Mouse (Mus musculus) stomach, embryonic 15.5 days (tissue): ENCODE measurements around the gene Kcnc4. TPM values are rescaled to one million over a fixed set of nuclear protein-coding genes. Genes with fewer than 3 reads are reported as not detected.

Experiments used
- ATAC-seq: fragments of 200-750 bp; cut with Nextera tagmentation; 2 replicates; pipeline ENCODE4 v1.8.0; 2017; ENCODE audit warnings: low read depth, moderate number of reproducible peaks, moderate TSS enrichment; ENCODE audit not compliant: insufficient read depth, low FRiP score
- H3K27ac ChIP-seq: fragments of 300-500 bp; sonication (generic); 2 replicates; pipeline ENCODE4 v1.5.1; 2015; ENCODE audit warnings: mild to moderate bottlenecking, inconsistent platforms
- H3K27me3 ChIP-seq: fragments of 300-500 bp; sonication (generic); replicated peaks from 2 replicates; pipeline ENCODE4 v1.6.1; 2015; ENCODE audit warnings: inconsistent platforms
- H3K36me3 ChIP-seq: fragments of 300-500 bp; sonication (generic); 2 replicates; pipeline ENCODE4 v1.6.1; 2015; ENCODE audit warnings: inconsistent platforms
- H3K4me1 ChIP-seq: fragments of 300-500 bp; sonication (generic); 2 replicates; pipeline ENCODE4 v1.6.1; 2015; ENCODE audit warnings: inconsistent platforms
- H3K4me2 ChIP-seq: fragments of 300-500 bp; sonication (generic); 2 replicates; pipeline ENCODE4 v1.6.1; 2015; ENCODE audit warnings: mild to moderate bottlenecking, inconsistent platforms
- H3K4me3 ChIP-seq: fragments of 300-500 bp; sonication (generic); replicated peaks from 2 replicates; pipeline ENCODE4 v1.5.1; 2015; ENCODE audit warnings: inconsistent platforms
- H3K9ac ChIP-seq: fragments of 300-500 bp; sonication (generic); 2 replicates; pipeline ENCODE4 v1.6.1; 2015; ENCODE audit warnings: inconsistent platforms
- H3K9me3 ChIP-seq: fragments of 300-500 bp; sonication (generic); 2 replicates; pipeline ENCODE4 v1.6.1; 2016; ENCODE audit warnings: inconsistent platforms
- WGBS: fragments of 180-500 bp; shearing (Covaris S2); methylation state at CpG from one replicate; pipeline ENCODE4 v1.1.7; 2015; 5-methylcytosine and 5-hydroxymethylcytosine counted together
- polyA plus RNA-seq: library from polyadenylated mRNA; unstranded; fragments of >200 nt; fragmentation: Nextera tagmentation; extraction: Ambion mirVana; gene quantifications from 2 replicates; pipeline ENCODE4 v1.2.1, GENCODE M21; 2015

Gene Kcnc4
- polyA plus RNA-seq: 0.10 TPM in 1 of 2 replicates, not detected in the other

DNA sequence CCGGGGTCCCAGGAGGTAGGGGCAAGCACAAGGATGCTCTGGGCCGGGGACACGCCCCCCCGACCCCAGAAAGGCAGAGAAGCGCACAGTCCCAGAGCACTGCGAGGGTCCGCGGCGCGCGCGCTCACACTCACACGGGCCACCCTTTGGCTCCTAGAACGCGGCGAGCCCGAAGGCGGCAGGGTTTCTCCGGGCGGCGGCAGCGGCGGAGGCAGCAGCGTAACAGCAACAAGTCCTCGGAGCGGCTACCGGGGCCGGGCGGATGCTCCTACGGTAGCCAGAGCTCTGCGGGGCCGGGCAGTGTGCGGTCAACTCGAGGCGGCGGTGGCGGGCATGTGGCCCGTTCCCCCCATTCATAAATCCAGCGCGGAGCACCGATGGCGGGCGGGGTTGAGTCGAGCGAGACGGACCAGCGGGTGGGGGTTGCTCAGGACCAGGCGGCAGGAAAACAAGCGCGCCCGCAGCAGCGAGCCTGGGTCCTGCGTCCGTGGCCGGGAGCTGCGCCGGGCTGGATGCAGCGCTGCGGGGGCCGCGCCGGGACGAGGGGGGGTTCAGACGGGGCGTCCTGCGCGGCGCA lies at the start of gene Kcnc4:
TSS of gene Kcnc4 (minus strand) at position 357 of the 577 bp plus-strand sequence.
- Histone ChIP-seq H3K27ac (no peak within 1 kb of the TSS), H3K27me3 (peaks cover 90% of the 10 kb centered on the region), H3K4me2 (peak within 1 kb of the TSS; percentile 96), H3K4me1 (peaks cover 22% of the 10 kb centered on the region), H3K36me3 (no peaks in the 10 kb centered on the region), H3K9me3 (no peaks in the 10 kb centered on the region), H3K9ac (no peak within 1 kb of the TSS), H3K4me3 (peak within 1 kb of the TSS; percentile 47)
- WGBS: under 1% methylated on average over 62 of the region's 68 CpGs
- ATAC-seq: peak; percentile 30; the same call in 1 of the 2 replicates

GRCm38 (mm10) chr3:107508696-107509095 lies 49.3 kb upstream of the Kcnc4 start:
- Histone ChIP-seq H3K9me3 (no peaks in the 10 kb centered on the region), H3K4me2 (no peak overlapping the region), H3K9ac (no peak overlapping the region), H3K4me1 (no peaks in the 10 kb centered on the region), H3K27ac (no peak overlapping the region), H3K4me3 (no peak overlapping the region), H3K36me3 (no peaks in the 10 kb centered on the region), H3K27me3 (no peaks in the 10 kb centered on the region)
- 68% methylated on average over 8 of the region's 8 CpGs for WGBS
- ATAC-seq: no peak

- no peaks in the 10 kb centered on the region for H3K36me3 ChIP-seq
- no peak overlapping the region for H3K9ac ChIP-seq
- H3K4me2 ChIP-seq: no peak overlapping the region
- H3K27me3 ChIP-seq: no peaks in the 10 kb centered on the region
- WGBS: 79% methylated on average over 9 of the region's 9 CpGs
- ATAC-seq: no peak
- H3K4me1 ChIP-seq: no peaks in the 10 kb centered on the region
- H3K27ac ChIP-seq: no peak overlapping the region
- no peak overlapping the region for H3K4me3 ChIP-seq
- no peaks in the 10 kb centered on the region for H3K9me3 ChIP-seq
Observed at GRCm38 (mm10) chr3:107507966-107508365, 48.6 kb upstream of the Kcnc4 start.

GRCm38 (mm10) chr3:107506531-107506930 lies 47.2 kb upstream of the Kcnc4 start:
- WGBS: 51% methylated on average over 4 of the region's 4 CpGs
- H3K36me3 ChIP-seq: no peaks in the 10 kb centered on the region
- H3K27ac ChIP-seq: no peak overlapping the region

GRCm38 (mm10) chr3:107505464-107506367 lies 46.4 kb upstream of the Kcnc4 start:
- H3K4me2 ChIP-seq: no peak overlapping the region
- no peak overlapping the region for H3K27ac ChIP-seq
- H3K27me3 ChIP-seq: no peaks in the 10 kb centered on the region
- no peak overlapping the region for H3K9ac ChIP-seq
- H3K4me3 ChIP-seq: no peak overlapping the region
- no peaks in the 10 kb centered on the region for H3K9me3 ChIP-seq
- H3K4me1 ChIP-seq: no peaks in the 10 kb centered on the region
- no peaks in the 10 kb centered on the region for H3K36me3 ChIP-seq
- ATAC-seq: 0 out of 2 replicates have a peak, but pooled peaks have one; percentile 27
- 71% methylated on average over 4 of the region's 4 CpGs for WGBS

More at GRCm38 (mm10) chr3:107506531-107506930, 47.2 kb upstream of the Kcnc4 start:
- no peak overlapping the region for H3K4me3 ChIP-seq
- no peak overlapping the region for H3K9ac ChIP-seq
- H3K9me3 ChIP-seq: no peaks in the 10 kb centered on the region
- no peaks in the 10 kb centered on the region for H3K4me1 ChIP-seq
- H3K27me3 ChIP-seq: no peaks in the 10 kb centered on the region
- no peak for ATAC-seq
- no peak overlapping the region for H3K4me2 ChIP-seq

DNA sequence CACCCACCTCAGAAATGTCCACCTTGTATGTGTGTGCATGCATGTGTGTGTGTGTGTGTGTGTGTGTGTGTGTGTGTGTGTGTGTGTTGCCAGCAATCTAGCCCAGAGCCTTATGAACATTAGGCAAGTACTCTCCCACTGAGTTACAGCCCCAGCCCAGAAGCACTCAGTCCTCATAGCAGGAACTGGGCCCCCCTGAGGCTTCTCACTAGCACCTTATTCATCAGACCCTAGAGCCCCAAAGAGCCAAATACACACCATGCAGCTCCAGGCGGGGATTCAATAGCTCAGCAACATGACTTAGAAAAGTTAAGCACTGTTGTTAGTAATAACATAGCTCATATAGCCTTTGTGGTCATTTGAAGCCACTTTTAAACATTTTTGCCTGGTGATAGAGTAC lies 45.2 kb upstream of the Kcnc4 start:
- H3K27ac ChIP-seq: no peak overlapping the region
- no peaks in the 10 kb centered on the region for H3K36me3 ChIP-seq
- H3K9ac ChIP-seq: no peak overlapping the region
- no peaks in the 10 kb centered on the region for H3K4me1 ChIP-seq
- no peak for ATAC-seq
- H3K4me3 ChIP-seq: no peak overlapping the region
- H3K9me3 ChIP-seq: no peaks in the 10 kb centered on the region
- WGBS: 63% methylated on average over 1 of the region's 1 CpGs
- no peaks in the 10 kb centered on the region for H3K27me3 ChIP-seq
- H3K4me2 ChIP-seq: no peak overlapping the region

GRCm38 (mm10) chr3:107503716-107504115 lies 44.4 kb upstream of the Kcnc4 start:
- ATAC-seq: no peak
- H3K27ac ChIP-seq: no peak overlapping the region
- no peaks in the 10 kb centered on the region for H3K36me3 ChIP-seq
- no peaks in the 10 kb centered on the region for H3K27me3 ChIP-seq
- no peak overlapping the region for H3K4me2 ChIP-seq
- H3K9me3 ChIP-seq: no peaks in the 10 kb centered on the region
- WGBS: 80% methylated on average over 2 of the region's 2 CpGs
- H3K4me3 ChIP-seq: no peak overlapping the region
- no peaks in the 10 kb centered on the region for H3K4me1 ChIP-seq
- H3K9ac ChIP-seq: no peak overlapping the region

GRCm38 (mm10) chr3:107501702-107502151 lies 42.4 kb upstream of the Kcnc4 start:
- H3K27ac ChIP-seq: no peak overlapping the region
- ATAC-seq: no peak
- H3K36me3 ChIP-seq: no peaks in the 10 kb centered on the region
- no peaks in the 10 kb centered on the region for H3K4me1 ChIP-seq
- no peak overlapping the region for H3K4me2 ChIP-seq
- no peaks in the 10 kb centered on the region for H3K9me3 ChIP-seq
- no peak overlapping the region for H3K4me3 ChIP-seq
- H3K27me3 ChIP-seq: no peaks in the 10 kb centered on the region
- WGBS: 40% methylated on average over 7 of the region's 7 CpGs
- H3K9ac ChIP-seq: no peak overlapping the region

GRCm38 (mm10) chr3:107500301-107500700 lies 40.9 kb upstream of the Kcnc4 start:
- Histone ChIP-seq H3K9ac (no peak overlapping the region), H3K4me2 (no peak overlapping the region), H3K27me3 (no peaks in the 10 kb centered on the region), H3K36me3 (no peaks in the 10 kb centered on the region), H3K4me3 (no peak overlapping the region), H3K9me3 (no peaks in the 10 kb centered on the region), H3K4me1 (no peaks in the 10 kb centered on the region), H3K27ac (no peak overlapping the region)
- no peak for ATAC-seq
- 94% methylated on average over 11 of the region's 11 CpGs for WGBS

DNA sequence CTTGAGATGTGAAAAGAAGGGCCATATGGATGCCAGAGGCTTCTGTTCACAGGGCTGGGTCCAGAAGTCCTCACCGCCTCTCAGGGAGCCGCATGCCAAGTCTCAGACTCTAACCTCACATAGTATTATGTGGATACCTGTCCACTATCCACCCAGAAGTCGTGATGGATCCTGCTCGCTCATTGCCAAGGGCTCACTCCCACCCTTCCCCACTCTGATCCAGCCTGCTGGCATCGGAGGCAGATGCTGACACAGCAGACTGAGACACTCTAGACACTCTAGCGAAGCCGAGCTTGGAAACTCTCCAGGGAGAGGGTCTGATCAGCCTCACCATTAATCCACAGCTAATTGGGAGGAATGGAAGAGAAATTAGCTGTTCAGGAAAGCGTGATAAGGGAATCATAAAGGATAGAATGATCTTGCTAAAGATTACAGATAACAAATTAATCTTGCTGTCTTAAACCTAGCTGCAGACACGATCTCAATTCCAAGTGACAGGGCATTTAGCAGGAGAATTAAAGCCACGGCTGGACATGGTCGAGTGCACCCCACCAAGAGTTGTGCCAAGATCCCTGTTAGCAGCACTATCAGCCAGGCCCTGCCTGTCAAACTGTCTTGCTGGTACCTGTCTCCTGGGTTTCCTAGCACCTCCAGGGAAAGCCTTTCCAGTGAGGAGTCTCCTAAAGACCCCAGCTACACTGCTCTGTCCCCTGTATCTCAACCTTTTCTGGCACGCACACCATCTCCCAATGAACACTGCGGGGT lies 36.9 kb upstream of the Kcnc4 start:
- Histone ChIP-seq H3K9ac (no peak overlapping the region), H3K4me1 (0 out of 2 replicates have a peak, but pooled peaks cover 6% of the 10 kb centered on the region), H3K36me3 (no peaks in the 10 kb centered on the region), H3K27me3 (no peaks in the 10 kb centered on the region), H3K27ac (no peak overlapping the region), H3K4me2 (no peak overlapping the region), H3K9me3 (no peaks in the 10 kb centered on the region), H3K4me3 (no peak overlapping the region)
- ATAC-seq: no peak
- 67% methylated on average over 13 of the region's 13 CpGs for WGBS

DNA sequence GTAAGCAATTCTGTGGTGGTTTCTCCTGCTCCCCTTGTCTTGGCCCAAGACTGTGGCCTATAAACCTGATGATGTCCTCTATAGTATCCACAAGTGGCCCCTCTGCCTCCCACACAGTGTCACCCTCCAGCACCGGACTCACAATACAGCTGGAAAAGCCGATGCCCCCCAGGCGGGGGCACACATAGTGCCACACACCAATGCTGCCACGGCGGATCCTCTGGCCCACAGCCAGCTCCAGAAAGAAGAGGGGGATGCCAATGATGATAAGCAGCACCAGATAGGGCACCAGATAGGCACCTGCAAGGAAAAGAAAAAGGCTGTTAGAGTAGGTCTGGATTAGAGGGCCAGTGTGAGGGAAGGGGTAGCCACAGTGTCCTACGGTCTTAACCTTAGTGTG lies 36.2 kb upstream of the Kcnc4 start:
- WGBS: 82% methylated on average over 6 of the region's 6 CpGs
- no peak for ATAC-seq
- no peak overlapping the region for H3K27ac ChIP-seq
- 0 out of 2 replicates have a peak, but pooled peaks cover 10% of the 10 kb centered on the region for H3K4me1 ChIP-seq
- H3K4me3 ChIP-seq: no peak overlapping the region
- H3K36me3 ChIP-seq: no peaks in the 10 kb centered on the region
- no peaks in the 10 kb centered on the region for H3K9me3 ChIP-seq
- no peak overlapping the region for H3K4me2 ChIP-seq
- no peaks in the 10 kb centered on the region for H3K27me3 ChIP-seq
- H3K9ac ChIP-seq: no peak overlapping the region
